Mouse (Mus musculus): ENCODE data around the gene Heatr6.

Gene Heatr6

DNA sequence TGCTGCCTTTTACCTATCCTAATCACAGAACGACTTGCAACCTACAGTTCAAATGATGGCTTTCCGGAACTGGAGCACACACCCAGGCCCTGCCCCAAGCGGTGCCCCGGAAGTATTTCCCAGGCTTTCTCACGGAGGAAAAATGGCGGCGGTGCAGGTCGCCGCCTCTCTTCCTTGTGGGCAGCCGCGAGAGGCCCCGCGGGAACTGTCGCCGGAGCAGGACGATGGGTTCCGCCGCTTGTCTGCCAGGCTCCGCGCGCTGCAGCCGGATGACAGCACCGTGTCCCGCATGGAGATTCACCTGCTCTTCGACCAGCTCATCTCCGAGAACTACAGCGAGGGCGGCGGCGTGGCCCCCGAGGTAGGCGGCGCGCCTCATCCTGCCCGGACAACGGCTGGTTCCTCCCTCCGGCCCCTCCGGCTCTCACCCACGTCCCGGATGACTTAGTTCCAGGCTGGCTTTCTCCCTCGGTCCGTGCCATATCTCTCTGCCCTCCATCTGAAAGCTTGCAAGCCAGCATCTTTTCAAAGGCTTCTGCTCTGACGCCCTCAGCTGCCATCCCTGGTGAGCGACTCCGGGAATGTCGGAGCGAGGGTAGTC is at the start of gene Heatr6:
TSS of gene Heatr6 (plus strand) at position 116 of the 601 bp plus-strand sequence.
- DNase-seq, result peak; percentile 94

DNA sequence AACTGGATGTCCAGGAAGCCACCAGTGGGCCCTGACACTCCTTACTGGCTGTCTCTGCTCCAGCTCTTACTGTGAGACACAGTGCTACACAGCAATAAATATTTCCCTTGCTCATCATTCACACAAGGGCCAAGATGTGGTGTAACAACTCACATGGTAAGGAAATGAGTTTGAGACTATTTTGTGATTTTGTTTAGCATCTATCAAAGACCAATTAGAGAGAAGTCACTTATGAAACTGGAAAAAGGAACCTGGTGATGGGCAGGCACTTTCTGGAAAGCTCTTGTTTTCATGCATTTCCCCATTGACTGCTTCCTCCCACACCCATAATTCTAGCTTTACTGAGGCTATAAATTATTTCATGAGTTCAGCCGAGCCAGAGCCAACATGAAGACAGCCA is 49.8 kb upstream of the Heatr6 start, which contains the start of gene Wfdc17:
TSS of gene Wfdc17 (plus strand) at position 287 of the 400 bp plus-strand sequence.
- no peak for DNase-seq

DNA sequence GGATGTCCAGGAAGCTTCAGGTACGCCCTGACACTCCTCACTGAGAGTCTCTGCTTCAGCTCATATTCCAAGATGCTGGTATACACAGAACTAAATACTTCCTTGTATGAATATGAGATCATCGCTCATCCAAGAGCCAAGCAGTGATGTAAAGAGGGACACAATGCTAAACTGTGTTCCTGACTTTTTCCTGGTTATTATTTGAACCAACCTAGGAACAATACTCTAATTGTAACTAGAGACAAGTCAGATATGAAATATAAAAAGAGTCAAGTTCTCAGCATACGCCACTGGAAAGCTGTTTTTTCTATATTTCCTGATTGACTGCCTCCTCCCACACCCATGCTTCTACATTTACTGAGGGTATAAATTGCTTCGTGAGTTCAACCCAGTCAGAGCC is 44.8 kb upstream of the Heatr6 start, which contains the start of gene Wfdc18:
TSS of gene Wfdc18 (plus strand) at position 301 of the 400 bp plus-strand sequence.
- DNase-seq, result no peak

DNA sequence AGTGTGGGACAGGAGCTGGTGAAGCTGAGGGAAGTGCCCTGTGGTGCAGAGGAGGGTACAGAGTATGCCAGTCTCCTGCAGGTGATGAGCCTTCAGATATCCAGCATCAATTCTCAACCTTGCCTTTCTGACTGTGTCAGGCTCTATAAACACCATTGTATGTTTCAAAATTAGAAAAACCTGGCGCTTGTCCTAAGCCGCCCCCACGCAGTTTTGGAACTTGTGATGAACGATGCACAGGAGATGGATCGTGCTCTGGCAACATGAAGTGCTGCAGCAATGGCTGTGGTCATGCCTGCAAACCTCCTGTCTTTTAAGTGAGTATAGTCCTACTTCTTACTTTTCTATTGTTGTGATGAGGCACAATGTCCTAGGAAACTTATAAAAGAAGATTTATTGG is 43.8 kb upstream of the Heatr6 start:
- DNase-seq, result no peak

DNA sequence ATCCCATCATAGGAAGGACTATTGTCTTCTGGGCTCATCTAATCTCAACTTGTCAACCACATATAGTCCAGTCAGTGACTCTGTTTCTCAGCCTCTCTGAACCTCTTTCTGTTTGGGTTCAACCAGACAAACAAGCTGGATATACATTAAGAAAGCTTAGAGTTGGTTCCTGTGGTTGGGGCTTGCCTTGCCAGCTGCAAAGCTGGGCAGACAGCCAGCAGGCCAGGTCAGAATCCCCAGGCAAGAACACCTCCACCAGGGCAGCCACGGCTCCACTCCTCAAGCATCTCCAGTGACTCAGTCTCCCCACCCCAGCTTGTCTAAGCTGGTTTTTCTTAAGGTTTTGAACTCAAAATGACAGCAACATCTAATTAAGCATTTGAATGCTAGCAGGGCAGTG is 40.8 kb upstream of the Heatr6 start:
- no peak for DNase-seq

DNA sequence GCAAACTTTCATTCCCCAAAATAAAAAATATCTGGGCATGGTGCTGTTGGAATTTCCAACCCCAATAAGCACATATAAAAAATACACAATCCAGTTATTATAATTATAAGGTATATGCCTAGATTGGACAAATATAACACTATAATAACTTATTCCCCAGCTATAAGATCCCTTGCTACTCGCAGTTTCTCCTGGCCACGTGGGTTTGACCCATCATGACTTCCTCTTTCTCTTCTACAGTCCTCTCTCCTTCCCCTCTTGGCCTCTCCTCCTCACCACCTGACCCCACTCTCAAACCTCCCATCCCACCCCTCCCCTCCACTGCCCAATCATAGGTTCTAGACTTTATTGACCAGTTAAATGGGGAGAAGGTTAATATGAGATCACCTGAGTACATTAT is 39.6 kb upstream of the Heatr6 start:
- DNase-seq, result no peak

DNA sequence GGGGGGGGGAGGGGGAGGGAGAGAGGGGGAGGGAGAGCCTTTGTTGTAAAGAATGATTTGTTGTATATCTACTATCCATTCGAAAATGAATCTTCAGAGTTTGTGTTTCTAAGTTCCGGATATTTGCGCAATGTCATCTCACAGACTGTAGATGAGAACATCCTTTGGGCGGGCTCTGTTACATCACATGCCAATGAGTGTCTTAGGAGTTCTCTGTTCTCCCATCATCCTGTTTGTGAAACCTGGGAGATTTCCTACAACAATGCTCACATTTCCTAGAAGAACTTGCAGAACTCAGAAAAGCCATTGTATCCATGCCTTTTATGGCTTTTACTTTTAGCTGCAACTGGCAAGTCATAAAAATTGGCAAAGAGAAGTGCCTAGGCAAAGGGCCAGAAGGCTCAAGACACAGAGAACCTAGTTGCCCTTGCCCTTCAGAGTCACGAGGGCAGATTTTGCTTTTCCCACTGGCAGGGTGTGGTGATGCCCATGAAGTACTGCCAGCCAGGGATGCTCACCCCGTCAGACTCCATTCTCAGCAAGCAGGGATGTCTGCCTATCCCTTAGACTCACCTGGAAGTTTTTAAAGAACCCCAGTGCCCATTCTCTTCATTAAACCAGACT is 36.3 kb upstream of the Heatr6 start:
- no peak for DNase-seq

DNA sequence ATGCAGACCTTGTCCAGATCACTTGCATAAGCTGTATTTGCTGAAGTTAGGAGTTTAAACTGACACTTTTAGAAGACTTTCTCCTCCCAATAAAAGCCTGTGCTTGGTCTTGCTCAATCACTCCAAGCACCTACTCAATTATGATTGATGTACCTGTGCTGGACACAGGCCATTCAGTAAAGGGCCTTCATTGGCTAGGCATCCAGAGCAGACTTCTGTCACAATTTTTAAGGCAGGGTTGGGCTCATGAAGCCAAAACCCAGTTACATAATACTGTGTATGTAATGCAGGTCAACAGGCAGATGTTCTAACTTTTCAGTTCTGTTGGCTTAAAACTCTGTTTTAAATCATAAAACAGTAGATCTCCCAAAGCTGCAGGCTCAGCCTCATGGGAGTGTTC is 32.7 kb upstream of the Heatr6 start:
- no peak for DNase-seq

DNA sequence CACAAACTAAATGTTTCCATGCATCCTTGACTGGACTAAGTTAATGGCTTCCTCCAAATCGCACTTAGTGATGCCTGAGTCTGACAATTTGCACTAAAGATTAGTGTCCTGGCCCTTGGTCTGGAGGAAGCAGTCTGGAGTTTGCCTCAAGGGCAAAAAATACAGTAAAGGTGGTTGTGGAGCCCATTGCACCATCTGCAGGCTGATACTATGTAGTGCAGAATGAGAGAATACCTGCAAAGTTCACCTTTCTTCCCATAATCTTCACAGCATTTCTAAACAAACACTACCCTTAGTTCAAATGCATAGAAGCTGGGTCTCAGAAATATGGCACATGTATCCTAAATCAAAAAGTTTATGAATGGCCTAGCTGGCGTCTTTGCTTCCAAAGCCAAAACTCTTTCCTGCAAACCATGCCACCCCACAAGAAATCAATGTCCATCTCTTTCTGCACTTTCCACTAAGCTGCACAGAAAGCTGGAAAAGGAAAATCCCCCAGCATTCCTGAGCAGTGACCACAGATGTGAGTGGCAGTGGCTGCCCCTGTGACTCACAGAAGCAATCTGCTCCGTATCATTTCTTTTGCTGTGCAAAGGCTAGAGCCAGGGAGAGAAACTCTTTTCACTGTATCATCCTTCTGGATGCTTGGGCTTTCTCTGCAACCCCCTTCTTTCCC is 24.6 kb upstream of the Heatr6 start:
- DNase-seq, result no peak

DNA sequence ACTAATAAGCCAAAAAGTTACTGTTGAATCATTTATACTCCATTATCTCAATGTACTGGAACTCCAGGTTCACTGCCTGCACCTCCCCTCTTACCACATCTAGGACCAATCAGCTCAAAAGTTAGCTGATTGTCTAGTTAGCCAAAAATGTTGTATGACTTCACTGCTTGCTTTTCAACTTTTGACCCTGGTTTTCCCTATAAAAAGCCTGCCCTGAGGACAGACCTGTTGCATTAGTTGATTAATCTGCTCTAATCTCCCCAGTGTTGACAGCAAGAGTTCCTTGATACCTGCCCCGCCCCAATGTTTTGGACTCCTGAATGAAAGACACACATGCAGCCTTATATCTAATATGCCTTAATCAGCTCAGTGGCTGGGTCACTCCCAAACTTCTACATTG is 22.4 kb upstream of the Heatr6 start:
- DNase-seq, result no peak

DNA sequence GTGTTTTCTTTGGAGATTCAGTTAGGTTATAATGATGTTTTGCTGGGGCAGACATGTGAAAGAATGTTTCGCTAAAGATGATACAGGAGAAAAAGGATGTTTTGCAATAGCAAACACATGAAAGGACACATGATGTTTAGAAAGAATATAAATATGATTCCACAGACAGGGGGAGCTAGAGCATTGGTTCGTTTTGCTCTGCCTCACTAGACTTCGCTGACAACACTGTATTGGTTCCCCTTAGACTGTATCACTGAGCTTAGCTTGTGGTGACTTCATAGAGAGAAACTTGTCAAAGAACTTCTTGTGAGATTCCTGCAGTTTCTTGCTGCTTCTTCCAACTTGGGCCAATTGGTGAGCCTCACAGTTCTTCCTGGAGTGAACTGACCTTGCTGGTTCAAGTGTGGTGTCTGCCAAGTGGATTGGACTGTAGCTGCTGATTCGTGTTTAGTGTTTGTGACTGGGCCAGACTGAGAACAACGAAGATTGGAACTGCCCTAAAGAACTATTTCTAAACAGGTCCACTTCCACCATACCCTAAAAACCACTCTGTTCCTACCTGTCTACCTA is 20.3 kb upstream of the Heatr6 start:
- DNase-seq, result no peak

DNA sequence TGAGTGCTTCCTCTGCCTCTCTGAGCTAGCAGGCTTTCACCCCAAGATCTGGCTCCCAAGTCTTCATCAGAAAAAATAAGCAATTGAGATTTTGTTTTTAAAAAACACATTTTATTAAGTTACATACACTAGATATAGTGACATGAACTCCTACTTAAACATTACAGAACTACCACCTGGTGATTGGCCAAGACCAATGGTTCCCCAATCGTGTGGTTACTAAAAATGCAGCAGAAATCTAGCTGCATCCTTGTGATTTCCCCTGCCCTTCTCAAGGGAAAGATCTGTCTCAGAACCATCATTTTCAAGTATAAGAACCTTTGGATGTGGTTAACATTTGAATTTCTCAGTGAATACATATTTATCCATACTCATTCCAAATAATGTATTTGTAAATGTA is 19.3 kb upstream of the Heatr6 start:
- DNase-seq, result no peak

DNA sequence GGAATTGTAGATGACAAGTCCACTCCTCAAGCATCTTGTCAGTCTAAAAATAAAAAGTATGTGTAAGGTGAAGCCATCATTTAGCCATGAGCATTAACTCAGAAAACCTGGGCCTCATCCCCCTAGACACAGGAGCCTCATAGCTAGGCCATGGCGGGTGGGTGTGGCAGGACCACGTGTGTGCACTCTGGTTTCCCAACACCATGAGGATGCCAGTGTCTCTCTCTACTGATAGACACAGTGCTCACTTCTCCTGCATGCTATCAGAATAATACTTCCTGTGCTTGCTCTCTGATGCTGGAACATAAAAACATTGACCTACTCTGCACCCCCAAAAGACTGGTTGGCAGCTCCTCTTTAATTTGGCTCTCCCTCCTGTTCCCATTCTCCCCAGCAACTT is 17.6 kb upstream of the Heatr6 start:
- no peak for DNase-seq

DNA sequence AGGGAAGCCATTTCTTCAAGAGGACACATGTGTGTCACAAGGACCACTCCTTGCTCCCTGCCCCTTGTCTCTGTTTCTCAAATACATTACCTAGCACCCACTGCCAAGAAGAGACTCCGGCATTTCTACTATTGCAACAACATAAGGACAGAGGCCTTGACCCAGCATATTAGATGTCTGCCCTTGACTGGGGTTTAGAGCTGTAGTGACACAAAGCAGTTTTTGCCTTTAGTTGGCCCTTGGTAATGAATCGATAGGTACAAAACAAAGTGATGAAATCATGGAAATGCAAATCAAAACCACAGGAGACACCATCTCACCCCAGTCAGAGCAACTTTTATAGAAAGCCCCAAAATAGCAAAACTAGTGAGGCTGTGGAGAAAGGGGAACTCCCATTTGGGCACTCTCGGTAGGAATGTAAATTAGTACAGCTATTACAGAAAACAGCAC is 16.4 kb upstream of the Heatr6 start:
- no peak for DNase-seq

DNA sequence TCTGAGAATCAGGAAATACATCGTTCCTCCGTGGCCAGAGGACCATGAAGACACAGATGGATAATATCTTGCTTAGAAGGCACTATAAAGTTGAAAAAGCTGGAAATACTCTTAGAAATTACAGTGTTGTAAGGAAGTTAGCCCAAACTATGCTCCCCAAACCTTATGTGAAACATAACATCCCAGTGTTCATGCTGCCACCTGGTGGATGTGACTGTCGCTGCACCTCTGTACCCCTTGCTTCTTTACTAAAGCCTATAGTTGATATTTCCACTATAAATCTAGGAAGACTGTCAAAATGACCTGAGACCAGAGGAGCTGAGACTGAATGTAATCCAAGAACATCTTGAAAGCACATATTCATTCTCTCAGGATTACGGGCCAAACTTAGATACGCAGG is 14.3 kb upstream of the Heatr6 start:
- DNase-seq, result peak; percentile 89

DNA sequence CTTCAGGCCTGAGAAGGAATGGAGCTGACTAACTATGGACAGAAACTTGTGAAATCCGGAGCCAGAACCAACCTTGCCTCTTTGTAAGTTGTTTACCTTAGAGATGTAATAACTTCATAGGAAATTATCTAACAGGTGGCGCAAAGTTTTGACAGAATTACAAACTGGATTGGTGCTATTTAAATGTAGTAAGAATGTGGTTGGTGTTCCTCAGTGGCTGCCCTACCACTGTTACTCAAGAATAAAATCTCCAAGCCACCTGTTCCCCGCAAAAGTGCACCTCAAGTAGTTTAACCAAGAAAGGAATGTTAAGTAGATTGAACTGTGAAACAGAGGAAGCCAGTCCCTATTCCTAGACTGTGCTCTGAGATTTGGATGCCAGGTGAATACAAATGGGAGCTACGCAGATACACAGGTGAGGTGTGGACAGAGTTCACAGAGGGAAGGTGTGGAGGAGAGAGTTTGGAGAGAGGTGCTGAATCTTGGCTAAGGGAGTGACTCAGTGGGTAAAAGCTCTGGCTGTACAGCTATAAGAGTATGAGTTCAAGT is 13.0 kb upstream of the Heatr6 start:
- DNase-seq, result no peak

DNA sequence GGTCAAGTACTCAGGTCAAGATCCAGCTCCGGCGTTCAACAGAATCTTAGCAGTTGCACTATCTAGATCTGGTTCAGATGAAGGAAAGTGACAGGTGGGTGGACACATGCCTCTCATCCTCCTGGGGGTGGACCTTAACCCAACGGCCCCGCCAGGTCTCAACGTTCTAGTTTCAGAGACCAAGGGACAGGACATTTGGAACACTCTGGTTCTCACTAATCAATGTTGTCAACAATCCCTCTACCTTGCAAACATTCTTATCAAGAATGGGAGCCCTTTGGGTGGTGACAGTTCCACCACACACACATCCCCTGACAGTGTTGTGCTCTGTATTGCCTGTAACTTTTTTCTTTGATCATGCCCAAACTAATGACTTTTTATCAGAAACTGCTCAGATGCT is 11.7 kb upstream of the Heatr6 start:
- DNase-seq, result no peak

DNA sequence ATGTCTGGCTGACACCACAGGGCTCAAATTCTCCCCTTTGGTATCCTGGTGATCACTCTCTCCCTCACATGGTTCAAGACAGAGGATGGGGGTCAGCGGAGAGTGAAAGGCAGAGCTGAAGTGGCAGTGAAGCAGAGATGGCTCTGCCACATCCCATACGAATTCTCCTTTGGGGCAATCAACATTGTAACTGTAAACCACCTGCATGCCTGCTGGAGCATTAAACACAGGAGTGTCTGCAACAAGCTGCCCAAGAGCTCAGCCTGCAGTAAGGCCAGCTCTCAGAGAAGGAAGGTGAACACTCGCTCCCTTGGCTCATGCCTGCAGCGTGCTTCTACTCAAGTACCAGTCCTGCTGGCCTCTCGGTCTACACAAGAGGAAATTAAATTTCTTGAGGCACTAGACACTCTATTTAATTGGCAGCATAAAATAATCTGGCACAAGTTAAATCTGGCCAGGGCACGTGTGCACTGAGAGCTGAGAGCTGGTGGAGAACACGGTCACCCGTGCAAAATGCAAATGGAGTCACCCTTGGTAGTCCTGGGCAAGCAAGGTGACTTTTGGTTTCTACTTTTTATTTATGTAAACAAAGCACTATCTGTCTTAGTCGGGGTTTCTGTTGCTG is 10.7 kb upstream of the Heatr6 start:
- no peak for DNase-seq

DNA sequence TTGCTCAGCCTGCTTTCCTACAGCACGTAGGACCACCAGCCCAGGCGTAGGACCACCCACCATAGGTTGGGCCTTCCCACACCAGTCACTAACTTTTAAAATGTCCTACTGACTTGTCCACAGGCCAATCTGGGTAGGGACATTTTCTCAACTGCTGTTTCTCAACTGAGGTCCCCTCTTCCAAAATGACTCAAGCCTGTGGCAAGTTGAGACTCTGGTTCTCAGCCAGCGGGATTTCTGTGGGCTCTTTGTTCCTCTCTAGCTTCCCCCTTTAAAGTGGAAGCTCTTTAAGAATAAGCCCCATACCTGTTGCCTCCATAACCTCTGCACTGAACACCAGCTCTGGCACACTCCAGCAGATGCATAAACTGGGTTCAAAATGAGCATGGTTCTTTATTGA is 10.0 kb upstream of the Heatr6 start:
- no peak for DNase-seq

DNA sequence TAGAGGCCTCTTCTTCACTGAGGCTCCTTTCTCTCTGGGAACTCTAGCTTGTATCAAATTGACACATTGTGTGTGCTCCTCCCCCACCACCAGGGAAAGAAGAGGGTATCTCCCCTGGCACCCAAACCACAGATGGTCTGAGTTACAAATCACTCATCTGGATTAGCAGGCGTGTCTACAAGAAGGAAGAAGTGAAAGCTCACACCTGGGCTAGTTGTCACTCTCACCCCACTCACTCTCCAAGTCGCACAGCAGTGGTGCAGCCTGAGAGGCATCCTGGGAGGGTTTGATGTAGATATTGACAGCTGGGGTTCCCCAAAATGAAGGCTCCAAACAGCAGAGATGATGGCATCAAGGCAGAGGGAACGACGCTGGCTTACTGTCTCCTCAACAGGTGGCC is 7.3 kb upstream of the Heatr6 start:
- DNase-seq, result no peak

DNA sequence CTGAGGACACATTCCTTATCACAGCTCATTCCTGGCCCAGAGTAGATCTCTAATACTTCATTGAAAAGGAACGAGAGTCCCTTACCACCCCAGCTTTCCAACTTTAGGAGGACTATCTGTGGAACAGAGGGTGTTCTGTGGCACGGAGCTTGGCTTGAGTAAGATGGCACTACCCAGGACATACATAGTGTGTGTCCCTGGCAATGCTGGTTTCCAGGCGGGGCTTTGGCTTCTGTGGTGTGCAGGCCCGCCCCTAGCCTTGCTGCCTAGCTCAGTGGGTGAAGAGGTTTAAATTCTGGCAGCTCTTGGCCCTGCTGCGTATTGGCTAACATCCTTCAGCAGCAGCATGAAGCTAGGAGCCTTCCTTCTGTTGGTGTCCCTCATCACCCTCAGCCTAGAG is 6.8 kb upstream of the Heatr6 start, which contains the start of gene Wfdc21:
TSS of gene Wfdc21 (plus strand) at position 260 of the 400 bp plus-strand sequence.
- no peak for DNase-seq

DNA sequence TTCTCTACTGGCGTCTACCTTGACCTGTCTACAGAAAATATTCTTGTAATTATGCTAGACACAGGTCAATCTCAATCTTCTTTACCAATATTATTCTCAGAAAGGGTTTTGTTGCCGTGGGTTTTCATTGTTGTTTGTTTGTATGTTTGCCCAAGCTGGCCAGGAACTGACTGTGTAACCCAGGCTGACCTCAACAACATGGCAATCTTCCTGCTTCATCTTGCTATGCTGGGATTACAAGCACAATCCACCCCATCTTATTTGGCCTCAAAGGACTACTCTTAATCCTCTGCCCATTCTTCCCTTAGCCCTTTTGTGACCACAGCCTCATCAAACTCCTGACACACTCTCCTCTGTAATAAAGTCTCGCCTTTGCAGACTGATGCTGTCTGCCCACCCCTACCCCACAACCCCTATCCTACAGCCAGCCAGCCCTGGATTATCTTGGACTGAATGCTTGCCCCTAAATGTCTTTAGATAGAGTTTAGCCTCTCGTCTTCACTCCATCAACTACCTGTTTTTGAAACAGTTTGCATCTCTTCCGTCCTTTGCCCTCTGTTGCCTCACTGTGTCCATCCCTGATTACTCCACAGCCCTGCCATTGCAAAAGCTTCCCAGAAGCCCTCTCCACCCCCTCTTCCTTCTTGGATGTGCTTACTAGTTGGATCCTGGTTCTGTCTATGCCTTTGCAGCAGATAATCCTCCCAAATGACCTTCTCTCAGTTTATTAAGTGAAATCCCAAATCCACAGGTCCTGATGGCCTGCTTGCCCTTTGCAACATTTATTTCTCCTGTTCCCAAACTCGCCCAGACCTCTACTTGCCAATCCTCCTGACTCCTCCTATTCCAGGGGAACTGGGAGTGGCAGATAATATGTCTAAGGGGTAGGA is 5.9 kb upstream of the Heatr6 start:
- DNase-seq, result no peak

Data from kidney, postnatal 10 days (tissue).